Mouse (Mus musculus): Measurements from ENCODE around the gene Zfand3. TPM values are rescaled to one million over a fixed set of nuclear protein-coding genes. Genes with fewer than 3 reads are reported as not detected.

The Zfand3 gene
- total and polyA plus RNA-seq, 3 experiments: 23.2 to 44.0 (median 23.5) TPM

- Histone ChIP-seq H3K36me3 (replicated peaks in 1 of 2; ENCODE audit: control insufficient read depth in 1 of 2, insufficient read depth in 1 of 2, low read length in 1 of 2) (peaks cover 0 to 27% of the 10 kb centered on the region in 2 experiments), H3K4me3 (replicated peaks in 1 of 3; ENCODE audit: low read depth in 2 of 3, low read length in 2 of 3, poor library complexity in 1 of 3) (no peak overlapping the region), H3K79me2 (replicated peaks; ENCODE audit: control insufficient read depth, extremely low read depth, insufficient read depth, poor library complexity, severe bottlenecking) (no peaks in the 10 kb centered on the region), H3K9ac (ENCODE audit: insufficient read depth, low read depth) (no peak overlapping the region), H3K9me3 (replicated peaks; ENCODE audit: low read length) (no peaks in the 10 kb centered on the region), H3K4me1 (ENCODE audit: control insufficient read depth in 1 of 2, insufficient read depth in 2 of 2) (peaks cover 0 to 14% of the 10 kb centered on the region in 2 experiments; a peak in 2 of 4 replicates), H3K4me2 (ENCODE audit: insufficient read depth, low read depth, poor library complexity, severe bottlenecking) (no peak overlapping the region), H3K27ac (ENCODE audit: insufficient read depth, low read depth) (no peak overlapping the region), H3K27me3 (replicated peaks) (no peaks in the 10 kb centered on the region)
- TF ChIP-seq ZNF384 (IDR thresholded peaks at IDR 0.05; ENCODE audit: low read depth, low read length) (no peak), BHLHE40 (IDR thresholded peaks at IDR 0.05; ENCODE audit: low read depth, low read length) (no peak), MYC (IDR thresholded peaks at IDR 0.05; ENCODE audit: low read depth, low read length) (no peak), ELF1 (IDR thresholded peaks at IDR 0.05; ENCODE audit: low read depth, low read length) (no peak), RCOR1 (conservative IDR thresholded peaks at IDR 0.05; ENCODE audit: low read depth, low read length) (no peak), NRF1 (IDR thresholded peaks at IDR 0.05; ENCODE audit: low read depth, low read length) (no peak), POLR2A (IDR thresholded peaks at IDR 0.05; ENCODE audit: low read depth, low read length) (no peak), IRF4 (IDR thresholded peaks at IDR 0.05; ENCODE audit: low read depth, low read length) (no peak), MAX (IDR thresholded peaks at IDR 0.05; ENCODE audit: low read length) (no peak), TCF12 (IDR thresholded peaks at IDR 0.05; ENCODE audit: low read depth, low read length) (no peak), POLR2AphosphoS2 (IDR thresholded peaks at IDR 0.05; ENCODE audit: low read depth, low read length) (no peak), MEF2A (IDR thresholded peaks at IDR 0.05; ENCODE audit: borderline replicate concordance, low read depth, low read length) (no peak), TBP (conservative IDR thresholded peaks at IDR 0.05; ENCODE audit: low read depth, low read length) (no peak), HCFC1 (IDR thresholded peaks at IDR 0.05; ENCODE audit: low read depth, low read length) (no peak), USF2 (conservative IDR thresholded peaks at IDR 0.05; ENCODE audit: low read depth, low read length) (no peak), MXI1 (IDR thresholded peaks at IDR 0.05; ENCODE audit: low read depth, low read length) (no peak), ZMIZ1 (IDR thresholded peaks at IDR 0.05; ENCODE audit: low read depth, low read length) (no peak)
- in situ Hi-C loops (cut with MboI; ENCODE audit: low pct_ligation_motif_present, low pct_unique_long_range_greater_than_20kb, low sequenced_read_pairs) (loop anchor here (25.0 kb wide), 1 partner anchor 195 kb away; no protein-coding TSS in a partner anchor), dilution Hi-C loops (cut with MboI; ENCODE audit: extremely low pct_ligation_motif_present, extremely low pct_unique_long_range_greater_than_20kb, low sequenced_read_pairs) (no loop called here)
- no peak for DNase-seq (ENCODE audit: extremely low read depth)
Observed at GRCm38 (mm10) chr17:30242647-30243046, 238.1 kb downstream of the Zfand3 start.

- no peaks in the 10 kb centered on the region for H3K9me3 ChIP-seq (replicated peaks; ENCODE audit: low read length)
- H3K9ac ChIP-seq (ENCODE audit: insufficient read depth, low read depth): no peak overlapping the region
- dilution Hi-C loops (cut with MboI; ENCODE audit: extremely low pct_ligation_motif_present, extremely low pct_unique_long_range_greater_than_20kb, low sequenced_read_pairs): no loop called here
- H3K4me3 ChIP-seq (replicated peaks in 1 of 3; ENCODE audit: low read depth in 2 of 3, low read length in 2 of 3, poor library complexity in 1 of 3): no peak overlapping the region
- no peaks in the 10 kb centered on the region for H3K79me2 ChIP-seq (replicated peaks; ENCODE audit: control insufficient read depth, extremely low read depth, insufficient read depth, poor library complexity, severe bottlenecking)
- no peaks in the 10 kb centered on the region for H3K27me3 ChIP-seq (replicated peaks)
- no peak for DNase-seq (ENCODE audit: extremely low read depth)
- H3K36me3 ChIP-seq (replicated peaks in 1 of 2; ENCODE audit: control insufficient read depth in 1 of 2, insufficient read depth in 1 of 2, low read length in 1 of 2): peaks cover 0 to 28% of the 10 kb centered on the region in 2 experiments
- no peak overlapping the region for H3K4me2 ChIP-seq (ENCODE audit: insufficient read depth, low read depth, poor library complexity, severe bottlenecking)
- in situ Hi-C loops (cut with MboI; ENCODE audit: low pct_ligation_motif_present, low pct_unique_long_range_greater_than_20kb, low sequenced_read_pairs): loop anchor here (25.0 kb wide), 1 partner anchor 194 kb away; no protein-coding TSS in a partner anchor
- H3K4me1 ChIP-seq (ENCODE audit: control insufficient read depth in 1 of 2, insufficient read depth in 2 of 2): peaks cover 0 to 17% of the 10 kb centered on the region in 2 experiments; a peak in 2 of 4 replicates
- H3K27ac ChIP-seq (ENCODE audit: insufficient read depth, low read depth): no peak overlapping the region
- TF ChIP-seq ETS1 (conservative IDR thresholded peaks at IDR 0.05; ENCODE audit: low read depth, low read length) (no peak), CTCF (conservative IDR thresholded peaks at IDR 0.05 in 1 of 2, IDR thresholded peaks at IDR 0.05 in 1 of 2; ENCODE audit: low read depth in 2 of 2, low read length in 2 of 2) (no peak), E2F4 (IDR thresholded peaks at IDR 0.05; ENCODE audit: insufficient replicate concordance, low read depth, low read length) (no peak), MAZ (IDR thresholded peaks at IDR 0.05; ENCODE audit: low read depth, low read length) (no peak), BHLHE40 (IDR thresholded peaks at IDR 0.05; ENCODE audit: low read depth, low read length) (no peak), POLR2AphosphoS2 (IDR thresholded peaks at IDR 0.05; ENCODE audit: low read depth, low read length) (no peak), NRF1 (IDR thresholded peaks at IDR 0.05; ENCODE audit: low read depth, low read length) (no peak)
Observed at GRCm38 (mm10) chr17:30243540-30243939, 239.0 kb downstream of the Zfand3 start.
